28 mouse cellular contexts compared by ENCODE assay signal in the genomic region with DNA sequence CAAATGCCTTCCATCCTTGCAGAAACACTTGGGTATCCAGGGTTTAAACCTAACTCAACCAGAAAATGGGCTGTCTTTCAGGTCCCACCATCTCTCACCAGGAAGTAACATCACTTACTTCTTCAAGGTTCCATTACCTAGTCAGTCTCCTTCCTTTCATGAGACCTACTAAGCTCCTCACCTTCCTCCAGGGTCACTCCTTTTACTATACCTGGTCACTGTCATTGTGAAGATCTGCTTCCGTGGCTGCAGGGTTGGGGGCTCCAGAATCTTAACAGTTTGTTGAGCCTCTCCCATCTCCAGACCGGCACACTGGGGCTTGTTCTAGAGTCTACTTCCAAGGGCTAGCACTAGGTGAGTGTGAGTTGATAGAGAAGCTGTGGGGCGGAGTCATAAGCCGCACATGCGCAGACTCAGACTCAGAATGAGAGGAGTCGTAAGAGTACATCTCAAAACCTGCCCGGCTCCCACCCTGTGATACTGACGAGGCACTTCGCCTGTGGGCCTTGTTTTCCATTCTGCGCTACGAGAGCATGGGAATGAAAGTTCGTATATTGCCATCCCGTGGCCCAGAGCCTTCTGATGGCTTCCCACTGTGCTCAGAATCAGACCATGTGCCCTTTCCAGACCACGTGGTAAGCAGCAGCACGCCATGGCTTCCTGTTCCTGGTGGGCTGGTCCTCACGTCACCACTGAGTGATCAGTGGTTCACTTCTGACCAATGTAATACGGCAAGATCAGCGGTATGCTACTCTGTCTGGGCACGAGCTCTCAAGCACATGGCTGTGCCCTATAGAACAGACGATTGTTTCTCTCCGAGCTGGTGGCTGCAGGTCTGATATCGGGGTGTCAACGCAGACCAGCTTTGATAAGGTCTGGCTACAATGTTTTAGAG. TPM values are rescaled to one million over a fixed set of nuclear protein-coding genes. Genes with fewer than 3 reads are reported as not detected.
DNase-seq lines count a peak whose midpoint lies in the region; ATAC-seq lines count a peak whose summit lies in the region.
"Had no signal": no experiment of that assay in that cellular context is flagged by ENCODE, and none has a peak within 500 bp of the region (broad histone marks: within the 10 kb centered on the region; RNA-seq: fewer than 3 reads in every experiment).

No protein-coding gene starts in this region.

- ATAC-seq in megakaryocyte, adult 5-6 weeks (ENCODE audit: poor library complexity, severe bottlenecking): no peak
- peak; percentile 35; the same call in 1 of the 2 replicates for ATAC-seq in megakaryocyte-erythroid progenitor cell, adult 5-6 weeks (replicated peaks; ENCODE audit: low FRiP score, low TSS enrichment, poor library complexity, severe bottlenecking)
- no peak for ATAC-seq in intestine, embryonic 15.5 days
- ATAC-seq: forebrain, embryonic 13.5 days; forebrain, embryonic 16.5 days; hindbrain, embryonic 16.5 days; inflammation-experienced regulatory T-cells, adult 6 months; intestine, postnatal 0 days had no signal

- DNase-seq in heart, adult 11 months: peak; percentile 43
- no peak for DNase-seq in heart, adult 18-20 months
- peak; percentile 95 for DNase-seq in MEL-GATA-1-ER (ENCODE audit: extremely low read depth, low read depth)
- no peak for DNase-seq in gastrocnemius, postnatal 4 days (ENCODE audit: low spot score in 2 of 2)
- DNase-seq: adrenal gland, postnatal 10 days; cerebellum, adult 11 months; cerebellum, adult 2 months; cerebellum, adult 9-11 months; cerebellum, postnatal 25 days; gastrocnemius, postnatal 10 days; gastrocnemius, postnatal 36 days; heart, adult 2 months; heart, postnatal 36 days had no signal

- H3K4me2 ChIP-seq in intestine, embryonic 15.5 days (replicated peaks): no peak overlapping the region
- H3K4me2 ChIP-seq: embryonic facial prominence, embryonic 13.5 days; forebrain, embryonic 13.5 days; heart, embryonic 11.5 days; hindbrain, embryonic 13.5 days had no signal

- H3K4me1 ChIP-seq in megakaryocyte, embryonic 14.5 days: peaks cover 74% of the 10 kb centered on the region
- H3K4me1 ChIP-seq in intestine, embryonic 15.5 days (replicated peaks): 0 out of 2 replicates have a peak, but pooled peaks cover 2% of the 10 kb centered on the region
- H3K4me1 ChIP-seq: embryonic facial prominence, embryonic 13.5 days; forebrain, embryonic 13.5 days; hindbrain, embryonic 13.5 days had no signal

- peaks cover 3% of the 10 kb centered on the region for H3K27me3 ChIP-seq in megakaryocyte, embryonic 14.5 days (replicated peaks)
- H3K27me3 ChIP-seq in intestine, embryonic 15.5 days (replicated peaks): no peaks in the 10 kb centered on the region
- H3K27me3 ChIP-seq: embryonic facial prominence, embryonic 13.5 days; forebrain, embryonic 13.5 days; hindbrain, embryonic 13.5 days had no signal

- H3K9me3 ChIP-seq in megakaryocyte, embryonic 14.5 days: peaks cover 19% of the 10 kb centered on the region
- H3K9me3 ChIP-seq in intestine, embryonic 15.5 days: no peaks in the 10 kb centered on the region
- H3K9me3 ChIP-seq: forebrain, embryonic 10.5 days; forebrain, embryonic 13.5 days; G1E; hindbrain, embryonic 10.5 days; hindbrain, embryonic 13.5 days had no signal

- no peak overlapping the region for H3K9ac ChIP-seq in intestine, embryonic 15.5 days
- H3K9ac ChIP-seq: embryonic facial prominence, embryonic 13.5 days; forebrain, embryonic 13.5 days; hindbrain, embryonic 13.5 days had no signal

- 89% methylated on average over 23 of the region's 23 CpGs for WGBS in intestine, embryonic 15.5 days

- H3K36me3 ChIP-seq in megakaryocyte, embryonic 14.5 days (replicated peaks; ENCODE audit: low read length): peaks cover 31% of the 10 kb centered on the region
- H3K36me3 ChIP-seq in intestine, embryonic 15.5 days: no peaks in the 10 kb centered on the region
- H3K36me3 ChIP-seq: embryonic facial prominence, embryonic 13.5 days; forebrain, embryonic 10.5 days; G1E; hindbrain, embryonic 10.5 days; hindbrain, embryonic 13.5 days had no signal

- H3K27ac ChIP-seq in intestine, embryonic 15.5 days: no peak overlapping the region
- H3K27ac ChIP-seq: embryonic facial prominence, embryonic 13.5 days; forebrain, embryonic 10.5 days; forebrain, embryonic 13.5 days; heart, adult 2 months; hindbrain, embryonic 10.5 days; hindbrain, embryonic 13.5 days had no signal

- H3K4me3 ChIP-seq in megakaryocyte, embryonic 14.5 days (replicated peaks): peak overlapping the region; percentile 35
- H3K4me3 ChIP-seq in intestine, embryonic 15.5 days (replicated peaks): no peak overlapping the region
- H3K4me3 ChIP-seq: embryonic facial prominence, embryonic 13.5 days; forebrain, embryonic 10.5 days; forebrain, embryonic 13.5 days; heart, adult 2 months; hindbrain, embryonic 10.5 days; hindbrain, embryonic 13.5 days had no signal

RNA-seq across cellular contexts. Expression of a gene that starts 11.9 kb away (rescaled TPM):
- total RNA-seq in heart, adult 18-20 months (2021): 10 to 100 TPM; 11.0 to 12.3 TPM
- 1.6 TPM in 1 of 2 replicates, not detected in the other for polyA plus RNA-seq in megakaryocyte, embryonic 14.5 days (2012; ENCODE audit: insufficient read depth, low replicate concordance)
- total RNA-seq in megakaryocyte, adult 5-6 weeks (2015): 68.3 and 69.7 TPM in 2 replicates
- 25.3 and 31.4 TPM in 2 replicates for total RNA-seq in megakaryocyte, adult 5-6 weeks (2017)
- 9.0 and 16.6 TPM in 2 replicates for total RNA-seq in megakaryocyte-erythroid progenitor cell, adult 5-6 weeks (2014; fragmentation: Nextera tagmentation)
- 7.7 and 10.3 TPM in 2 replicates for total RNA-seq in megakaryocyte-erythroid progenitor cell, adult 5-6 weeks (2017)
- polyA plus RNA-seq in intestine, embryonic 15.5 days (2015; fragmentation: Nextera tagmentation; extraction: Ambion mirVana): 27.1 and 29.0 TPM in 2 replicates
- total RNA-seq in gastrocnemius, postnatal 4 days (2021): 10 to 100 TPM; 18.9 to 19.0 TPM

Comparison
In these comparisons a context has a peak if more than half of its experiments do, and no peak if none do; other contexts are left out.
1. DNase-seq: peak in heart, adult 11 months (single experiment) and MEL-GATA-1-ER (single experiment); none in heart, adult 18-20 months (0 of 2) and gastrocnemius, postnatal 4 days (0 of 2).